Mouse (Mus musculus) limb, embryonic 12.5 days (tissue): ENCODE measurements around the gene Cep55. TPM values are rescaled to one million over a fixed set of nuclear protein-coding genes. Genes with fewer than 3 reads are reported as not detected.

Experiments used
- ATAC-seq: fragments of 200-750 bp; cut with Nextera tagmentation; 2 replicates; pipeline ENCODE4 v1.8.0; 2017; ENCODE audit warnings: low read depth, moderate TSS enrichment; ENCODE audit not compliant: insufficient number of reproducible peaks, insufficient read depth, low FRiP score, low TSS enrichment
- H3K27ac ChIP-seq: fragments of 300-500 bp; sonication (generic); 2 replicates; pipeline ENCODE4 v1.5.1; 2016; ENCODE audit warnings: mild to moderate bottlenecking, moderate library complexity
- H3K27me3 ChIP-seq: fragments of 300-500 bp; sonication (generic); 2 replicates; pipeline ENCODE4 v1.6.1; 2016; ENCODE audit warnings: mild to moderate bottlenecking, moderate library complexity
- H3K36me3 ChIP-seq: fragments of 300-500 bp; sonication (generic); 2 replicates; pipeline ENCODE4 v1.6.1; 2016; ENCODE audit warnings: mild to moderate bottlenecking, moderate library complexity
- H3K4me1 ChIP-seq: fragments of 300-500 bp; sonication (generic); replicated peaks from 2 replicates; pipeline ENCODE4 v1.6.1; 2016
- H3K4me2 ChIP-seq: fragments of 300-500 bp; sonication (generic); 2 replicates; pipeline ENCODE4 v1.6.1; 2016; ENCODE audit warnings: mild to moderate bottlenecking, moderate library complexity
- H3K4me3 ChIP-seq: fragments of 300-500 bp; sonication (generic); replicated peaks from 2 replicates; pipeline ENCODE4 v1.5.1; 2016; ENCODE audit warnings: mild to moderate bottlenecking
- H3K9ac ChIP-seq: fragments of 300-500 bp; sonication (generic); replicated peaks from 2 replicates; pipeline ENCODE4 v1.6.1; 2016; ENCODE audit warnings: mild to moderate bottlenecking, moderate library complexity
- H3K9me3 ChIP-seq: fragments of 300-500 bp; sonication (generic); 2 replicates; pipeline ENCODE4 v1.6.1; 2016; ENCODE audit warnings: mild to moderate bottlenecking, moderate library complexity
- WGBS: fragments of 180-500 bp; shearing (Covaris S2); methylation state at CpG from one replicate; pipeline ENCODE4 v1.1.7; 2016; 5-methylcytosine and 5-hydroxymethylcytosine counted together
- polyA plus RNA-seq: library from polyadenylated mRNA; unstranded; fragments of >200 nt; fragmentation: Nextera tagmentation; extraction: Ambion mirVana; gene quantifications from 2 replicates; pipeline ENCODE4 v1.2.1, GENCODE M21; 2016

The Cep55 gene
- polyA plus RNA-seq, 1 experiment from 2014 or later = 27.5 TPM

DNA sequence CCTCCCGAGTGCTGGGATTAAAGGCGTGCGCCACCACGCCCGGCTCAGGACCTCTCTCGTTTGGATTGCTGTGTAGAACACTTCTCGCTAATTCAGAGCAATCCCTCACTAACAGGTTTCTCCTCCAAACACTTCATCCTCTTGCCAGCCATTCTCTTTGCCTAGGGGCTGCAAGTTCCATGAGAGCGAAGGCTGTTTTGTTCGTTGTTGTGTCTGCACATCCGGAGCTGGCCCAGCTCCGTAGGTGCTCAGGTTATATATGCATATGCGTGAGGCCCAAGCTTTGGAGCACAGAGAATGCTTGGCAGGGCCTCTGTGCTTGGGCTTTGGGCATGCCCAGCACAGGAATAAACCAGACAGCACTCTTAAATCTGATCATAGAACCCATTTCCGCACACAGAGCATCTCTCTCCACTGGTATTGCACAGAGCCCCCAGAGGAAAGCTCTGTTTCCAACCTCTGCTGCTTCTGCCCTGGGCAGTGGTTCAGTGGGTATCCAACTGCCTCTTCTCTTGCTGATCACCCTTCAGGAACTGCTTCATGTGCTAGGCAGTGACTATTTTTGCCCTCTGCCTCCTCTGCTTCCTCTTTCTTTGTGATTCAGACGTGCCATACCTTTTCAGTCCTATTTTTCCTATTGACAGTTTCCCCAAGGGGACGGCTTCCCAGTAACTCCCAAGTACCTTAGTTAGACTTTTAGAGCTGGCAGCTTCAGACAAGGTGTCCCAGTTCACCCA lies 54.9 kb downstream of the Cep55 start:
- no peaks in the 10 kb centered on the region for H3K9me3 ChIP-seq
- H3K9ac ChIP-seq = no peak overlapping the region
- H3K4me1 ChIP-seq = peaks cover 8% of the 10 kb centered on the region; the same call in 1 of the 2 replicates
- no peaks in the 10 kb centered on the region for H3K36me3 ChIP-seq
- 90% methylated on average over 15 of the region's 15 CpGs for WGBS
- no peak for ATAC-seq
- H3K27me3 ChIP-seq = no peaks in the 10 kb centered on the region
- no peak overlapping the region for H3K4me3 ChIP-seq
- H3K27ac ChIP-seq = no peak overlapping the region
- no peak overlapping the region for H3K4me2 ChIP-seq

DNA sequence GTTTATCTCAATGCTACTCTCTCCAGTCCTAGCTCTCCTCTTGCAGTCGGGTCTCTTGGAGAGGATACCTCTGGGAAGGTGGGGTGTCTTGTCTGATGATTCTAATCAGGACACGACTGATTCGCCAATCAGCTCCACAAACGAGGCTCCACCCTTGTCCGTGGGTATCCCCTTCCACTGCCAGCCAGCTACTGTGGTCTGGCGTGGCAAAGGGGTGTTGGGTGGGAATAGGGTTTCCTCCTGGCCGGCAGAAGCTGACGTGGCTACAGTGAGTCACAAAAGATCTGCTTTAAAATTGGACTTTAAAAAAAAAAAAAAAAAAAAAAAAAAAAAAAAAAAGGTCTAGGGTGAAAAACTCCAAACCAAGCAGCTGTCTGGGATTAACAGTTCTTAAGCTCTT lies 56.2 kb downstream of the Cep55 start:
- no peaks in the 10 kb centered on the region for H3K36me3 ChIP-seq
- H3K27ac ChIP-seq = no peak overlapping the region
- no peak for ATAC-seq
- H3K9ac ChIP-seq = no peak overlapping the region
- no peaks in the 10 kb centered on the region for H3K9me3 ChIP-seq
- H3K4me1 ChIP-seq = peaks cover 8% of the 10 kb centered on the region; the same call in 1 of the 2 replicates
- H3K4me2 ChIP-seq = no peak overlapping the region
- H3K27me3 ChIP-seq = no peaks in the 10 kb centered on the region
- 78% methylated on average over 8 of the region's 8 CpGs for WGBS
- no peak overlapping the region for H3K4me3 ChIP-seq

DNA sequence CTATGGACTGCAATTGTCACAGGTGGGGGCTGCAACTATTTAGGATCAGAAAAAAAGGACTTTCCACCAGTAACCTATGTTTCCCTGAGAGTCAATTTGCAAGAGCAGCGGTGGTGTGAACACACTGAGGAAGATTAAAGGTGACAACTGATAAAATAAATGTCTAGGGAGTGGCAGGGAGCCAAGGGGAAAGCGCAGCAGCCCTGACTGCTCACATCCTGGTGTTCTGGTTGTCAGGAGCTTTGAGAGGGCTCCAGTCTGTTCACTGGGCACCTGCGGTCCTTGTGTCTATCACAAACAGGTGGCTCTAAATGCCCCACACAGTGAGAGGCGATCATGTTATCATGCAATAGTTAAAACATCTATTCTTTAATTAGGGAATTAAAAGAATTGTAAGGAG lies 57.8 kb downstream of the Cep55 start:
- 38% methylated on average over 4 of the region's 4 CpGs for WGBS
- Histone ChIP-seq H3K4me1 (peaks cover 8% of the 10 kb centered on the region; the same call in 1 of the 2 replicates), H3K9ac (no peak overlapping the region), H3K27me3 (no peaks in the 10 kb centered on the region), H3K4me2 (no peak overlapping the region), H3K36me3 (no peaks in the 10 kb centered on the region), H3K27ac (no peak overlapping the region), H3K9me3 (no peaks in the 10 kb centered on the region), H3K4me3 (no peak overlapping the region)
- no peak for ATAC-seq

DNA sequence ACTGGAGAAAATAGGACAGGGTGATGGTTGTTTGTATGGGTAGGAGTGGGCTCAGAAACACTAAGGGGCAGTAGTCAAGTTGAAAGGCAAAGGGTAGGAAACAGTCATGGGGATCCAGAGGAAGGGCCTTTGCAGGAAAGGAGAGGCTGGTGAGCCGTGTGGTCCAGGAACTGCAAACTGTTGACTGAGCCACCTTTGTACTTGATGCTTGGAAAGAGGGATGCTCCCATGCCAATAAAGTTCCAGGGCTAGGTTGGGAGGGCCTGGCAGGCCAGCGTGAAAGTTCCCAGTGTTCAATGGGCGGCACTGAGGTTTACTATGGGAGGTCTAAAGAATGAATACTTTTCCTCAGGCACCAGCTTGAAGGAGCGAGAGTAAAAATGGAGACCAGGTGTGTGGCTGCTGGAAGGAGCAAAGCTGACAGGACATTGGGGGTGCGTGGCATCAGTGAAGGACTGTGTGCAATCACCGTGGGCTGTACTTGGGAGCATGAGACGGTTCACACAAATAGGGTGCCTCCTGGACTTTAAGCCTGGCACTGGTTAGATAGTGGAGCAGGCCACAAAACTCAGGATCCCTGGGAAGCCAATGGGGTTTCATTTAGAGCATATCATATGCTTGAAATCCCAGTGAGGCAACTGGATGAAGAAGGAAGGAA lies 60.2 kb downstream of the Cep55 start:
- 89% methylated on average over 7 of the region's 7 CpGs for WGBS
- 0 out of 2 replicates have a peak, but pooled peaks cover 2% of the 10 kb centered on the region for H3K9me3 ChIP-seq
- no peak overlapping the region for H3K27ac ChIP-seq
- ATAC-seq = no peak
- no peak overlapping the region for H3K4me3 ChIP-seq
- H3K4me1 ChIP-seq = peaks cover 8% of the 10 kb centered on the region; the same call in 1 of the 2 replicates
- H3K27me3 ChIP-seq = no peaks in the 10 kb centered on the region
- no peak overlapping the region for H3K9ac ChIP-seq
- no peaks in the 10 kb centered on the region for H3K36me3 ChIP-seq
- no peak overlapping the region for H3K4me2 ChIP-seq

DNA sequence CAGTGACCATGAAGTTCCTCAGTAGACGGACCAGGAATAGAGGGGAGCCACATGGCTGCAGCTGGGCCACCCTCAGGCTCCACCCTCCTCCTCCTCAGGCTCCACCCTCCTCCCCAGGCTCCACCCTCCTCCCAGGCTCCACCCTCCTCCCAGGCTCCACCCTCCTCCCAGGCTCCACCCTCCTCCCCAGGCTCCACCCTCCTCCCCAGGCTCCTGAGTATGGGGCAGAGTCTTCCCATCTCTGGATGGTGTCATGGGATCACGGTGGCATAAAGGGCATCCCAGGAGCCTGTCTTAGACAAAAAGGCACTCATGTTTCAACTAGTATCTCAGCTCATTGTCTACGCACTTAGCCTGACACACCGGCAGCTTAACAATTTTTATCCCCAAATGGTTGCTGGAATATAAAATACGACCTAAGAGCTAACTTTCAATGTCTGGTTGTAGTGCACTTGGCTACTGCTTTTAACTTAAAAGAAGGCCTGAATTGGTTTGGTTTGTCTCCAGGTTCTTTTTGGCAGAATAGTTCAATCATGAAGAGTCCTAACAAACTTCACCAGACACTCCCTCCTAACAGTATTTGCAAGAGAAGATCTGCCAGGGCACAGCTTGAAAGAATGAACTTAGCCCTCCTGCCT lies 65.4 kb downstream of the Cep55 start:
- H3K4me1 ChIP-seq = no peaks in the 10 kb centered on the region
- H3K4me2 ChIP-seq = no peak overlapping the region
- no peak for ATAC-seq
- H3K27me3 ChIP-seq = peaks cover 31% of the 10 kb centered on the region
- 86% methylated on average over 5 of the region's 5 CpGs for WGBS
- H3K9me3 ChIP-seq = 0 out of 2 replicates have a peak, but pooled peaks cover 4% of the 10 kb centered on the region
- H3K9ac ChIP-seq = no peak overlapping the region
- no peaks in the 10 kb centered on the region for H3K36me3 ChIP-seq
- H3K27ac ChIP-seq = no peak overlapping the region
- no peak overlapping the region for H3K4me3 ChIP-seq

DNA sequence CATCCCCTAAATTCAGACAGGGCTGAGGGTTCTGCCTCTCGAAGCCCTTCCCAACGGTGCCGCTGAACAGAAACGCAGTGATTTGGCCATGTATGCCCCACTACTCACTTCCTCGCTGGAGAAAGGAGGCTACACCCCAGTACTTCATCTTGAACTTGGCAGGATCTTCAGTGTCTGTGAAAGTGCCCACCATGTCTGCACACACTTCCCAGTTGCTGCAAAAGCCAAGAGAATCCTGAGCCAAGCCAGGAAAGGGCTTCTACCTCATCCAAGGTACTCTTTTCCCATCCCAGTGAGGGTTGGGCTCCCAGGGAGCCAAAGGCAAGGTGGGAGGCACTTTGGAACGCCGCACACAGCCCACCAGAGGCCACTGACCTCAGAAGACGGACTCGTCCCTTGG lies 69.1 kb downstream of the Cep55 start:
- ATAC-seq = no peak
- Histone ChIP-seq H3K36me3 (no peaks in the 10 kb centered on the region), H3K4me2 (peak overlapping the region; percentile 96), H3K27me3 (peaks cover 31% of the 10 kb centered on the region), H3K9ac (peak overlapping the region; percentile 75), H3K4me3 (peak overlapping the region; percentile 64), H3K9me3 (0 out of 2 replicates have a peak, but pooled peaks cover 4% of the 10 kb centered on the region), H3K4me1 (no peaks in the 10 kb centered on the region), H3K27ac (no peak overlapping the region)
- 27% methylated on average over 9 of the region's 9 CpGs for WGBS

Other genes starting within 250 kb of the Cep55 start
- 6.2 and 8.0 TPM in 2 replicates for gene Myof, start 11.4 kb upstream of the Cep55 start, polyA plus RNA-seq
- gene Ffar4, start 42.1 kb downstream of the Cep55 start, polyA plus RNA-seq = 0.15 TPM in 2 replicates
- gene Rbp4, start 70.3 kb downstream of the Cep55 start, polyA plus RNA-seq = 4.4 and 6.8 TPM in 2 replicates
- gene Pde6c, start 77.8 kb downstream of the Cep55 start, polyA plus RNA-seq = not detected in 2 replicates
- gene Fra10ac1, start 169.1 kb downstream of the Cep55 start, polyA plus RNA-seq = 46.3 and 48.3 TPM in 2 replicates
- gene Lgi1, start 209.5 kb downstream of the Cep55 start, polyA plus RNA-seq = 0.74 and 1.2 TPM in 2 replicates